Mouse (Mus musculus) CH12.LX (cell line): ENCODE data around the gene Sparc.

Experiments used
- CTCF ChIP-seq, 2 experiments: IDR thresholded peaks in 1 of 2; conservative IDR thresholded peaks in 1 of 2; 2 replicates each; pipeline ENCODE4 v1.5.1; 2011 to 2012; ENCODE audit warnings: low read depth in 2 of 2, low read length in 2 of 2, improper control_type of control experiment in 1 of 2, inconsistent platforms in 1 of 2, mild to moderate bottlenecking in 1 of 2, moderate library complexity in 1 of 2
- ELF1 ChIP-seq: IDR thresholded peaks from 2 replicates; pipeline ENCODE4 v1.6.1; 2014; ENCODE audit warnings: low read depth, mild to moderate bottlenecking, inconsistent platforms, low read length, improper control_type of control experiment
- RAD21 ChIP-seq: IDR thresholded peaks from 2 replicates; pipeline ENCODE4 v1.6.1; 2011; ENCODE audit warnings: low read depth, mild to moderate bottlenecking, low read length, improper control_type of control experiment, moderate library complexity
- SIN3A ChIP-seq: IDR thresholded peaks from 2 replicates; pipeline ENCODE4 v1.6.1; 2012; ENCODE audit warnings: low read length, improper control_type of control experiment, inconsistent platforms
- SMC3 ChIP-seq: IDR thresholded peaks from 2 replicates; pipeline ENCODE4 v1.6.1; 2011; ENCODE audit warnings: low read depth, low read length, improper control_type of control experiment
- TBP ChIP-seq: conservative IDR thresholded peaks from 2 replicates; pipeline ENCODE4 v1.6.1; 2011; ENCODE audit warnings: low read depth, low read length, improper control_type of control experiment

DNA sequence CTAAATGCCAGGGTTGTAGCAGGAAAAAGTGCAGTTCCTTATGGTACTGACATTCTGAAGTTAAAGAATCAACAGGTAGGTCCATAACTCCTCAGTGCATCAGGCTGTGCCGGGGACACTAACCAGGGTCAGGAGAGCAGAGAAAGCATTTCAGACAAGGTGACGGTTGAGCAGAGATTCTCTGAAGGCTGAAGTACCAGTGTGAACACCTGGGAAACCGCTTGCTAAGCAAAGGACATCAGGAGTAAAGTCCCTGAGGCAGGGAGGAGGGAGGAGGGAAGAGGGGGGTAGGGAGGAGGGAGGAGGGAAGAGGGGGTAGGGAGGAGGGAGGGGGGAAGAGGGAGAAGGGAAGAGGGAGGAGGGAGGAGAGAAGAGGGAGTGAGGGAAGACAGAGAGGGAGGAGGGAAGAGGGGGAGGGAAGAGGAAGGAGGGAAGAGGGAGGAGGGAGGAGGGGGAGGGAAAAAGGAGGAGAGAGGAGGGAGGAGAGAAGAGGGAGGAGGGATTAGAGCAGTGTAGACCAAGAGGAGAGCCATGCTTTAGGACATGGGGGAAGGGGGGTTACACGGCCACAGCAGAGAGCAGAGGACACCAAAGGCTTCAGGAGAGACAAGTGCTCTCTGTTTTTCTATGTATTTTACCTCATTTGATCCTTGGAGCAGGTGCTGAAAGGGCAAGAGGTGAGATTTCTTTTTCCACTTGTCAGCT is 54.4 kb downstream of the Sparc start:
- TF ChIP-seq TBP (no peak), SIN3A (no peak), CTCF (conservative IDR thresholded peaks at IDR 0.05 in 1 of 2, IDR thresholded peaks at IDR 0.05 in 1 of 2; ENCODE audit: low read depth in 2 of 2, low read length in 2 of 2) (no peak), RAD21 (no peak), SMC3 (no peak), ELF1 (no peak)
